Mouse (Mus musculus): ENCODE measurements around the gene Kcnj9.

The Kcnj9 gene

GRCm38 (mm10) chr1:172292880-172293279, 36.2 kb downstream of the Kcnj9 start:
- DNase-seq (ENCODE audit: low spot score in 2 of 2), result no peak

GRCm38 (mm10) chr1:172289617-172289946, 39.5 kb downstream of the Kcnj9 start:
- DNase-seq (ENCODE audit: low spot score in 2 of 2), result no peak

GRCm38 (mm10) chr1:172288900-172289616, 40.1 kb downstream of the Kcnj9 start:
- no peak for DNase-seq (ENCODE audit: low spot score in 2 of 2)

- DNase-seq (ENCODE audit: low spot score in 2 of 2), result no peak
Measured at GRCm38 (mm10) chr1:172286740-172287139, 42.4 kb downstream of the Kcnj9 start.

GRCm38 (mm10) chr1:172284221-172284620, 44.9 kb downstream of the Kcnj9 start:
- DNase-seq (ENCODE audit: low spot score in 2 of 2), result no peak

- DNase-seq (ENCODE audit: low spot score in 2 of 2), result no peak
Measured at GRCm38 (mm10) chr1:172283073-172283472, 46.0 kb downstream of the Kcnj9 start.

GRCm38 (mm10) chr1:172281522-172282254, 47.4 kb downstream of the Kcnj9 start:
- DNase-seq (ENCODE audit: low spot score in 2 of 2), result no peak

GRCm38 (mm10) chr1:172279768-172280509, 49.2 kb downstream of the Kcnj9 start:
- no peak for DNase-seq (ENCODE audit: low spot score in 2 of 2)

GRCm38 (mm10) chr1:172278328-172278727, 50.8 kb downstream of the Kcnj9 start:
- no peak for DNase-seq (ENCODE audit: low spot score in 2 of 2)

- peak in 1 of 2 experiments; percentile 33 for DNase-seq (ENCODE audit: low spot score in 2 of 2)
Measured at GRCm38 (mm10) chr1:172277172-172277571, 51.9 kb downstream of the Kcnj9 start.

GRCm38 (mm10) chr1:172274547-172274946, 54.6 kb downstream of the Kcnj9 start:
- DNase-seq (ENCODE audit: low spot score in 2 of 2), result no peak

GRCm38 (mm10) chr1:172274116-172274515, 55.0 kb downstream of the Kcnj9 start:
- DNase-seq (ENCODE audit: low spot score in 2 of 2), result no peak

- DNase-seq (ENCODE audit: low spot score in 2 of 2), result no peak
Measured at GRCm38 (mm10) chr1:172273386-172273785, 55.7 kb downstream of the Kcnj9 start.

GRCm38 (mm10) chr1:172271765-172272164, 57.4 kb downstream of the Kcnj9 start:
- DNase-seq (ENCODE audit: low spot score in 2 of 2), result no peak

GRCm38 (mm10) chr1:172271208-172271607, 57.9 kb downstream of the Kcnj9 start:
- DNase-seq (ENCODE audit: low spot score in 2 of 2), result no peak
